Mouse (Mus musculus) heart, embryonic 16.5 days (tissue): ENCODE results near the gene Tal1. TPM values are rescaled to one million over a fixed set of nuclear protein-coding genes. Genes with fewer than 3 reads are reported as not detected.
A peak's percentile ranks its signal among the peaks of the same experiment; 100 is the strongest.

ENCODE experiments used
- ATAC-seq: fragments of 200-750 bp; cut with Nextera tagmentation; replicated peaks from 2 replicates; pipeline ENCODE4 v1.8.0; 2017; ENCODE audit warnings: moderate number of reproducible peaks; ENCODE audit not compliant: insufficient read depth, low FRiP score; ENCODE audit errors: extremely low read depth
- H3K27ac ChIP-seq: fragments of 300-500 bp; sonication (generic); 2 replicates; pipeline ENCODE4 v1.5.1; 2014; ENCODE audit warnings: mild to moderate bottlenecking, low read length, control low read depth, moderate library complexity
- H3K27me3 ChIP-seq: fragments of 300-500 bp; sonication (generic); 2 replicates; pipeline ENCODE4 v1.6.1; 2014; ENCODE audit warnings: low read length, mixed read lengths; ENCODE audit not compliant: control insufficient read depth, insufficient read depth
- H3K36me3 ChIP-seq: fragments of 300-500 bp; sonication (generic); 2 replicates; pipeline ENCODE4 v1.6.1; 2014; ENCODE audit not compliant: control insufficient read depth, insufficient read depth
- H3K4me1 ChIP-seq: fragments of 300-500 bp; sonication (generic); 2 replicates; pipeline ENCODE4 v1.6.1; 2014; ENCODE audit warnings: low read length, mixed read lengths; ENCODE audit not compliant: control insufficient read depth, insufficient read depth
- H3K4me2 ChIP-seq: fragments of 300-500 bp; sonication (generic); 2 replicates; pipeline ENCODE4 v1.6.1; 2014; ENCODE audit warnings: low read depth, mild to moderate bottlenecking, control low read depth, low read length
- H3K4me3 ChIP-seq: fragments of 300-500 bp; sonication (generic); 2 replicates; pipeline ENCODE4 v1.5.1; 2014; ENCODE audit warnings: mild to moderate bottlenecking, control low read depth, low read length
- H3K9ac ChIP-seq: fragments of 300-500 bp; sonication (generic); 2 replicates; pipeline ENCODE4 v1.6.1; 2014; ENCODE audit warnings: low read length, control low read depth
- H3K9me3 ChIP-seq: fragments of 300-500 bp; sonication (generic); replicated peaks from 2 replicates; pipeline ENCODE4 v1.6.1; 2016; ENCODE audit warnings: low read length; ENCODE audit not compliant: control insufficient read depth
- WGBS: fragments of 180-500 bp; shearing (Covaris S2); extraction: QIAGEN DNeasy Blood & Tissue Kit; methylation state at CpG from one replicate; pipeline ENCODE4 v1.1.7; 2014; 5-methylcytosine and 5-hydroxymethylcytosine counted together
- polyA plus RNA-seq: library from polyadenylated mRNA; unstranded; fragments of >200 nt; fragmentation: Nextera tagmentation; extraction: Ambion mirVana; gene quantifications from 2 replicates; pipeline ENCODE4 v1.2.1, GENCODE M21; 2015

Tal1 gene
- polyA plus RNA-seq, 1 experiment from 2014 or later, result 0.89 TPM

- ATAC-seq, result no peak
- 72% methylated on average over 4 of the region's 4 CpGs for WGBS
- H3K9me3 ChIP-seq, result no peaks in the 10 kb centered on the region
- peaks cover 14% of the 10 kb centered on the region for H3K4me1 ChIP-seq
- no peak overlapping the region for H3K27ac ChIP-seq
- H3K27me3 ChIP-seq, result peaks cover 16% of the 10 kb centered on the region
- H3K4me2 ChIP-seq, result no peak overlapping the region
- no peak overlapping the region for H3K4me3 ChIP-seq
- no peak overlapping the region for H3K9ac ChIP-seq
- H3K36me3 ChIP-seq, result no peaks in the 10 kb centered on the region
Observed at GRCm38 (mm10) chr4:115093331-115093864, 37.2 kb downstream of the Tal1 start.

GRCm38 (mm10) chr4:115094056-115094455, 37.8 kb downstream of the Tal1 start:
- Histone ChIP-seq H3K27ac (no peak overlapping the region), H3K4me1 (peaks cover 14% of the 10 kb centered on the region), H3K9ac (no peak overlapping the region), H3K9me3 (no peaks in the 10 kb centered on the region), H3K4me2 (no peak overlapping the region), H3K4me3 (no peak overlapping the region), H3K36me3 (no peaks in the 10 kb centered on the region), H3K27me3 (peaks cover 11% of the 10 kb centered on the region)
- ATAC-seq, result no peak
- 84% methylated on average over 2 of the region's 2 CpGs for WGBS

- under 1% methylated on average over 31 of the region's 31 CpGs for WGBS
- Histone ChIP-seq H3K27me3 (peaks cover 8% of the 10 kb centered on the region), H3K27ac (no peak overlapping the region)
Observed at GRCm38 (mm10) chr4:115095671-115096434, 39.6 kb downstream of the Tal1 start.

GRCm38 (mm10) chr4:115096435-115097145, 40.4 kb downstream of the Tal1 start:
- H3K27me3 ChIP-seq, result peaks cover 8% of the 10 kb centered on the region
- no peak overlapping the region for H3K27ac ChIP-seq
- WGBS, result 16% methylated on average over 11 of the region's 11 CpGs
- no peak for ATAC-seq
- H3K4me2 ChIP-seq, result peak overlapping the region; percentile 84
- H3K9ac ChIP-seq, result no peak overlapping the region
- peak overlapping the region; percentile 56 for H3K4me3 ChIP-seq
- H3K4me1 ChIP-seq, result peaks cover 14% of the 10 kb centered on the region
- no peaks in the 10 kb centered on the region for H3K36me3 ChIP-seq
- no peaks in the 10 kb centered on the region for H3K9me3 ChIP-seq

More at GRCm38 (mm10) chr4:115095671-115096434, 39.6 kb downstream of the Tal1 start:
- Histone ChIP-seq H3K36me3 (no peaks in the 10 kb centered on the region), H3K9ac (peak overlapping the region; percentile 53), H3K9me3 (no peaks in the 10 kb centered on the region), H3K4me3 (peak overlapping the region; percentile 56), H3K4me2 (peak overlapping the region; percentile 84), H3K4me1 (peaks cover 14% of the 10 kb centered on the region)
- peak; percentile 68 for ATAC-seq

- 1% methylated on average over 6 of the region's 6 CpGs for WGBS
Observed at GRCm38 (mm10) chr4:115097146-115097496, 40.9 kb downstream of the Tal1 start.

GRCm38 (mm10) chr4:115101682-115102081, 45.5 kb downstream of the Tal1 start:
- Histone ChIP-seq H3K9me3 (no peaks in the 10 kb centered on the region), H3K27me3 (no peaks in the 10 kb centered on the region), H3K4me3 (no peak overlapping the region), H3K4me2 (peak overlapping the region; percentile 45), H3K4me1 (peaks cover 4% of the 10 kb centered on the region), H3K27ac (no peak overlapping the region), H3K9ac (no peak overlapping the region), H3K36me3 (no peaks in the 10 kb centered on the region)
- no peak for ATAC-seq
- 24% methylated on average over 6 of the region's 6 CpGs for WGBS

More at GRCm38 (mm10) chr4:115097146-115097496, 40.9 kb downstream of the Tal1 start:
- Histone ChIP-seq H3K27me3 (peaks cover 8% of the 10 kb centered on the region), H3K4me3 (peak overlapping the region; percentile 17; the same call in 1 of the 2 replicates), H3K9me3 (no peaks in the 10 kb centered on the region), H3K27ac (no peak overlapping the region), H3K4me1 (peaks cover 14% of the 10 kb centered on the region), H3K4me2 (peak overlapping the region; percentile 84), H3K9ac (no peak overlapping the region), H3K36me3 (no peaks in the 10 kb centered on the region)
- ATAC-seq, result no peak

GRCm38 (mm10) chr4:115103510-115103909, 47.3 kb downstream of the Tal1 start:
- Histone ChIP-seq H3K4me3 (no peak overlapping the region), H3K27ac (no peak overlapping the region), H3K9ac (no peak overlapping the region), H3K4me1 (no peaks in the 10 kb centered on the region; the same call in 1 of the 2 replicates), H3K36me3 (no peaks in the 10 kb centered on the region), H3K9me3 (0 out of 2 replicates have a peak, but pooled peaks cover 2% of the 10 kb centered on the region), H3K4me2 (no peak overlapping the region), H3K27me3 (no peaks in the 10 kb centered on the region)
- no peak for ATAC-seq
- 36% methylated on average over 4 of the region's 4 CpGs for WGBS

GRCm38 (mm10) chr4:115111167-115111566, 54.9 kb downstream of the Tal1 start:
- Histone ChIP-seq H3K27me3 (no peaks in the 10 kb centered on the region; the same call in 1 of the 2 replicates), H3K36me3 (no peaks in the 10 kb centered on the region), H3K9ac (no peak overlapping the region), H3K4me3 (no peak overlapping the region), H3K9me3 (0 out of 2 replicates have a peak, but pooled peaks cover 2% of the 10 kb centered on the region), H3K27ac (no peak overlapping the region), H3K4me1 (no peaks in the 10 kb centered on the region), H3K4me2 (no peak overlapping the region)
- 69% methylated on average over 2 of the region's 2 CpGs for WGBS
- no peak for ATAC-seq

GRCm38 (mm10) chr4:115113266-115113665, 57.0 kb downstream of the Tal1 start:
- Histone ChIP-seq H3K9me3 (no peaks in the 10 kb centered on the region), H3K27ac (no peak overlapping the region), H3K27me3 (no peaks in the 10 kb centered on the region; the same call in 1 of the 2 replicates), H3K4me1 (no peaks in the 10 kb centered on the region), H3K4me3 (no peak overlapping the region), H3K4me2 (no peak overlapping the region), H3K36me3 (no peaks in the 10 kb centered on the region), H3K9ac (no peak overlapping the region)
- WGBS, result 25% methylated on average over 5 of the region's 5 CpGs
- ATAC-seq, result no peak
